Comparison of ENCODE assay signal across 9 mouse cellular contexts in the genomic region with DNA sequence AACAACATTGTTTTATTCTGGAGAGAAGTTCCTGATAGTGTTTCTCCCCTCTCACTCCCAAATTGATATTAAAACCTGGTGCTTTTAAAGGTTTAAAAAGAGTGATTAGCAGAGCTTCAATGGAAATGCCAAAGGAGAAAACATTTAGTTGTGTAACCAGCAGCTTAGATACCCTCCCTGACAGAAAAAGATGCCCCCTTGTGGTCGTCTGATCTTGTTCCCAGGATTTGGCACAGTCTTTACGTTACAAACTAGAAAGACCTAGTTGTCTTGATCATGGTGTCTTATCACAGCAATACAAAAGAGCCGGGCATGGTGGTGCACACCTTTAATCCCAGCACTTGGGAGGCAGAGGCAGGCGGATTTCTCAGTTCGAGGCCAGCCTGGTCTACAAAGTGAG. TPM values are rescaled to one million over a fixed set of nuclear protein-coding genes. Genes with fewer than 3 reads are reported as not detected.
A peak's percentile ranks its signal among the peaks of the same experiment; 100 is the strongest.
DNase-seq lines count a peak whose midpoint lies in the region; TF ChIP-seq lines count a peak whose summit lies in the region.
"Had no signal": no experiment of that assay in that cellular context is flagged by ENCODE, and none has a peak within 500 bp of the region (broad histone marks: within the 10 kb centered on the region; RNA-seq: fewer than 3 reads in every experiment).

No protein-coding gene starts in this region.

- peak; percentile 67 for TF ChIP-seq CTCF in layer of hippocampus, adult 2 months (conservative IDR thresholded peaks at IDR 0.05)

- H3K4me3 ChIP-seq in layer of hippocampus, adult 2 months: no peak overlapping the region
- H3K4me3 ChIP-seq: myocyte had no signal

- no peak overlapping the region for H3K27ac ChIP-seq in layer of hippocampus, adult 2 months

- DNase-seq in cerebellum, postnatal 14 days: peak; percentile 36 to 52
- DNase-seq in cerebellum, postnatal 36 days: no peak
- no peak for DNase-seq in layer of hippocampus, adult 2 months (ENCODE audit: low spot score in 2 of 2)
- no peak for DNase-seq in layer of hippocampus, postnatal 14 days (ENCODE audit: low spot score in 2 of 2)
- peak; percentile 63 for DNase-seq in NIH3T3 (ENCODE audit: low read depth)
- DNase-seq in lung, postnatal 14 days: peak; percentile 49
- no peak for DNase-seq in frontal cortex, postnatal 14 days (ENCODE audit: low spot score in 2 of 2)
- DNase-seq in testis, postnatal 10 days (ENCODE audit: low spot score): no peak

RNA-seq across cellular contexts. Expression of a gene that starts 16.9 kb away (rescaled TPM):
- 1 to 10 TPM; 1.3 to 1.7 TPM for total RNA-seq in layer of hippocampus, adult 2 months (2021)
- total RNA-seq in layer of hippocampus, postnatal 14 days (2021): 1 to 10 TPM in 1 of 2 experiments, under 1 TPM in 1; 0.58 to 1.5 TPM

RNA-seq across cellular contexts. Expression of a gene that starts 38.3 kb away (rescaled TPM):
- total RNA-seq in layer of hippocampus, adult 2 months (2021): 10 to 100 TPM; 16.0 to 18.4 TPM
- 10 to 100 TPM; 18.8 to 20.2 TPM for total RNA-seq in layer of hippocampus, postnatal 14 days (2021)

Comparison
In these comparisons a context has a peak if more than half of its experiments do, and no peak if none do; other contexts are left out.
1. DNase-seq: peak in cerebellum, postnatal 14 days (2 of 2), NIH3T3 (single experiment) and lung, postnatal 14 days (single experiment); none in cerebellum, postnatal 36 days (0 of 2), layer of hippocampus, adult 2 months (0 of 2), layer of hippocampus, postnatal 14 days (0 of 2), frontal cortex, postnatal 14 days (0 of 2) and testis, postnatal 10 days (single experiment).